Mouse (Mus musculus): ENCODE data around the gene Dock3. TPM values are rescaled to one million over a fixed set of nuclear protein-coding genes. Genes with fewer than 3 reads are reported as not detected.

Gene Dock3
- polyA plus RNA-seq (2012; rRNA removed), result 10.5 and 17.1 TPM in 2 replicates

GRCm38 (mm10) chr9:107231539-107232139, at the start of gene Dock3:
Gene Dock3 (minus strand): TSS chr9:107231909.
- DNase-seq (ENCODE audit: low spot score), result peak; percentile 62

GRCm38 (mm10) chr9:107280322-107281027, 48.8 kb upstream of the Dock3 start:
- no peak for DNase-seq (ENCODE audit: low spot score)

GRCm38 (mm10) chr9:107279378-107280321, 47.9 kb upstream of the Dock3 start:
- DNase-seq (ENCODE audit: low spot score), result no peak

- DNase-seq (ENCODE audit: low spot score), result no peak
These were observed 47.0 kb upstream of the Dock3 start for GRCm38 (mm10) chr9:107278527-107279377.

- DNase-seq (ENCODE audit: low spot score), result no peak
These were observed 46.4 kb upstream of the Dock3 start for GRCm38 (mm10) chr9:107278126-107278525.

- DNase-seq (ENCODE audit: low spot score), result no peak
These were observed 45.9 kb upstream of the Dock3 start for GRCm38 (mm10) chr9:107277603-107278002.

- DNase-seq (ENCODE audit: low spot score), result no peak
These were observed 44.0 kb upstream of the Dock3 start for GRCm38 (mm10) chr9:107275710-107276109.

GRCm38 (mm10) chr9:107274751-107275150, 43.0 kb upstream of the Dock3 start:
- DNase-seq (ENCODE audit: low spot score), result no peak

GRCm38 (mm10) chr9:107273184-107273583, 41.5 kb upstream of the Dock3 start:
- DNase-seq (ENCODE audit: low spot score), result no peak

- no peak for DNase-seq (ENCODE audit: low spot score)
These were observed 40.6 kb upstream of the Dock3 start for GRCm38 (mm10) chr9:107272284-107272683.

GRCm38 (mm10) chr9:107271177-107271938, 39.6 kb upstream of the Dock3 start:
- no peak for DNase-seq (ENCODE audit: low spot score)

GRCm38 (mm10) chr9:107269772-107270171, 38.1 kb upstream of the Dock3 start:
- no peak for DNase-seq (ENCODE audit: low spot score)

- DNase-seq (ENCODE audit: low spot score), result no peak
These were observed 36.2 kb upstream of the Dock3 start for GRCm38 (mm10) chr9:107267721-107268402.

GRCm38 (mm10) chr9:107267028-107267427, 35.3 kb upstream of the Dock3 start:
- DNase-seq (ENCODE audit: low spot score), result no peak

GRCm38 (mm10) chr9:107264731-107265130, 33.0 kb upstream of the Dock3 start:
- no peak for DNase-seq (ENCODE audit: low spot score)

- DNase-seq (ENCODE audit: low spot score), result no peak
These were observed 32.2 kb upstream of the Dock3 start for GRCm38 (mm10) chr9:107263912-107264311.

- DNase-seq (ENCODE audit: low spot score), result no peak
These were observed 30.7 kb upstream of the Dock3 start for GRCm38 (mm10) chr9:107262375-107262774.

GRCm38 (mm10) chr9:107261792-107262191, 30.1 kb upstream of the Dock3 start:
- DNase-seq (ENCODE audit: low spot score), result no peak

GRCm38 (mm10) chr9:107260836-107261235, 29.1 kb upstream of the Dock3 start:
- DNase-seq (ENCODE audit: low spot score), result no peak

- DNase-seq (ENCODE audit: low spot score), result no peak
These were observed 28.7 kb upstream of the Dock3 start for GRCm38 (mm10) chr9:107260429-107260828.

Measured in urinary bladder, adult 2 months (tissue).